Mouse (Mus musculus) layer of hippocampus, adult 18-20 months (tissue): ENCODE data around the gene Cst12. TPM values are rescaled to one million over a fixed set of nuclear protein-coding genes. Genes with fewer than 3 reads are reported as not detected.
"Not testable (repeated sequence)": the region's sequence is repeated elsewhere in the genome, so short reads cannot be mapped to it uniquely, and the experiment has no call there.

Experiments used
- DNase-seq, 2 experiments: peaks; one replicate each; pipeline ENCODE4 v3.0.0; 2022; ENCODE audit warnings: low spot score in 2 of 2
- long read RNA-seq: library from polyadenylated mRNA; stranded (forward); transcript quantifications from one replicate; pipeline ENCODE4 v2.0.0, GENCODE M21; 2021
- total RNA-seq, 2 experiments: library from RNA; stranded (reverse); gene quantifications; 2 replicates each; pipeline ENCODE4 v1.2.3; 2021

Cst12 gene
- total RNA-seq = 1 to 10 TPM; 3.7 to 5.1 TPM
- long read RNA-seq, partial matches to known transcripts = 0 of 2 reads
- long read RNA-seq, other reads (novel, unspliced or antisense) = 0 of 2 reads

DNA sequence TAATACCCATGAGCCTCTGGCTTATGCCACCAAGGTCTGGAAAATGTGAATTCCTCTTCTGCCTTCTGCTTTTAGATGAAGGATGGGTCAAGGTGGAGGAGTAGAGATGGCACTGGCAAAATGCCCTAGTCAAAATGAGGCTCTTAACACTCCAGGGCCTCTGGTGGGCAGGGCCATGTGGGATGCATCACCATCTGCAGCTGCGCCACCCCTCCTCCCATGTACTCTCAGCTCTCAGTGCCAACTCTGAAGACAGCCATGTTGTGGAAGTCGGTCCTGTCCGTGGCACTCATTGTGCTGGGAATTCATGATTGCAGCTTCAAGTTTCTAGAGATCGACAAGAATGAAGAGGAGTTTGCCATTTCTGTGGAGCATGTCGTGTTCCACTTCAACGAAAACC, at the start of gene Cst12:
TSS of gene Cst12 (plus strand) at position 220 of the 400 bp plus-strand sequence.
- peak in 1 of 2 experiments; percentile 10 for DNase-seq

- peak in 1 of 2 experiments; percentile 56 for DNase-seq
Measured at GRCm38 (mm10) chr2:148743001-148743400, 46.2 kb upstream of the Cst12 start.

GRCm38 (mm10) chr2:148743846-148744407, 45.2 kb upstream of the Cst12 start:
- DNase-seq = no peak

- DNase-seq = no peak
Measured at GRCm38 (mm10) chr2:148750058-148750457, 39.1 kb upstream of the Cst12 start, which contains the start of gene Cstl1. Gene Cstl1 (plus strand): TSS chr2:148750358.

DNA sequence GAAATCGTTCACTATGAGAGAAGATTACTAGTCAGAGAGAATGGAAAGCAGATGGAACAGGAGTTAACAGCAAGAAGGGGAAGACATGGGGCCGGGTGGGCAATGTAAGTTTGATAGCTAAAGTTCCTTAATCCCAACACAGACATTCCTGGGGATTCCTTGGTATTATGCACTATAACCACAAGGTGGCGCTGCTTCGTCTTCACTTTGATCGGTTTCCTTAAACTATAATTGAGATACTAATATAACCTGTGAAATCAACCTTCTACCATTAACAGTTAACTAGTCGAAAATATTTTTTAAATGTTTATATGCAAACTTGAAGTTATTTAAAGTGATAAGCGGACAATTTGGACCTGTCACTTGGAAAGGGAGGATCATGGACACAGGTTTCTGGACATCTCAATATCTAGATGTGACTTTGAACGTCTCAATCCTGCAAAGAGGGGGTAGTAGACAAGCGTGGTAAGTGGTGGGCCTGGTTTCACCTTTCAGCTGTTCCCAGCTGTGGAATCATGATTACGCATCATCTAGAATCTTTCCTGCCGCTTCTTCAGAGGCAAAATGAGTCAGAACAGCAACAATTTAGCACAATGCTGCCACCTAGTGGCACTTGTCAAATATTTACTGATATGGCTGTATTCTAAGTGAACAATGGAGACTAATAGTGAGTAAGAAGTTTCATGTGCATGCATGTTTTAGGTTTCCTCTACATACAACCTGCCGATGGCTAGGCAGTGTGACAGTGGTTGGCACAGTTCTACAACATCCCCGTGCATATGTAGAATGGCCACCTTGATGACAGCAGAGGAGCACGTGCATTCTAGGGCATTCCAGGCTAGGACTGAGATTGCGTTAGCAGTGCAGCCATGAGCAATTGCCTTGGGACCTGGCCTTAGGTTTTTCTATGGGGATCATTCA, 37.0 kb upstream of the Cst12 start:
- DNase-seq = peak; percentile 40 to 91

DNA sequence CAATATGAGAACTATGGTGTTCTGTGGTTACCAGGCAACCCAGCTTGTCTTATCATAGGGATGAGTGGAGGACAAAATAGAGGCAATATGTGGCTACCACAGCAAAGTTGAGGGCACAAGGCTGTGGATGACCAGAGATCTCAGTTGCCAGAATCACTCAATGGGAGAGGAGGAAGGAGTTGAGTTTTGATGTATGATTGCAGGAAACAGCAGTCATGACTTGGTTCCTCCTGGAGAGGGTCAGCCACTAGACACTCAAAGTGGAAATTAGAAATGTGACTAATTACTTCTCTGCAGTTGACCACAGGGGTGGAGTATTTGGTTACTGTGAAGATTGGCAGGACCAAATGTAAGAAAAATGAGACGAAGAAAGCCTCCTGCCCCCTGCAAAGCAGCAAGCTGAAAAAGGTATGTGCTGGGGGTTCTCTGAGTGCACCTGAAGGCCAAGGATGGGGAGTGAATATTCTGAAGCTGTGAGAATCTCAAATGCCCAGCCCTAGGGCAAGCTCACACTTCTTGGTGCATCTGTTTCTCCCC, 34.8 kb upstream of the Cst12 start:
- DNase-seq = no peak

GRCm38 (mm10) chr2:148763648-148764388, 25.3 kb upstream of the Cst12 start:
- DNase-seq = no peak

- not testable (repeated sequence) for DNase-seq
Measured at GRCm38 (mm10) chr2:148771397-148771796, 17.8 kb upstream of the Cst12 start, which contains the start of gene Cst11. Gene Cst11 (minus strand): TSS chr2:148771497.

- DNase-seq = no peak
Measured at GRCm38 (mm10) chr2:148781709-148782108, 7.5 kb upstream of the Cst12 start, which contains the start of gene 8030411F24Rik. Gene 8030411F24Rik (plus strand): TSS chr2:148782009.

- DNase-seq = no peak
Measured at GRCm38 (mm10) chr2:148798485-148798884, 9.3 kb downstream of the Cst12 start, which contains the start of gene Cst8. Gene Cst8 (plus strand): TSS chr2:148798785.

DNA sequence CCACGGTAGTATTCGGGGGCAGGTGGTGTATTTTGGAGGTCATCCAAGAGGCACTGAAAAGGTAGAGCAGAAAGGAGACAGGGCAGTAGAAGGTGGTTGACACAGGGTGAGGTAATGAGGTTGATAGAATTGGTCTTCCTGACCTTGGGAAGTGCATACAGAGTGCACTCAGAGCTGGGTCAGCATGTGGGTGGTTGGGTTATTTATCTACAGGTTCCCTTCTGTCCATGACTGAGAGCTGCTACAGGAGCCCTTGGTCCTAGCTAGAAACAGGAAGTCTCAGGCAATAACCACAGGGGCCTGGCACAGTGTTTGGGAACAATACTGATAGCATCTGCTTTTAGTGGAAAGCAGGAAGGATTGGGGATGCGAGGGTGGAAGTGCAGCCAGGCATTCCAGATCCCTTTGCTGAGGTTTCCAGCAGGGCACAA, 12.3 kb downstream of the Cst12 start:
- DNase-seq = peak; percentile 11 to 60

DNA sequence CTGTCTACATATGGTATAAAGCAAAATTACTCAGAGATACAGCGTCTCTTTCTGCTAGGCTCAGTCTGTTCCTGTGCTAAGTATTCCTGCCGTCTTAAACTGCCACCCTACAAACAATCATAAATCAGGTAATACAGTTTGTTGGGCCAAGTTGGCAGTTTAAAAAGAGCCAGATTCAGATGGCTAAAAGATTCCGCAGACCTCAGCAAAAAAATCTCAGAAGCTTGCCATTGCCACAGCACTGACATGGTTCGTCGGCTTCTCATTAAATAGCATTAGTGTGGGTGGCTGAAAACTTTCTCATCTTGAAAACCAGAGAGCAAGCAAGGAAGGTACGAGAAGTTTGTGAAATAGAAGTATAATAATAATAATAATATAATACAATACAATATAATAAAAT, 17.5 kb downstream of the Cst12 start:
- no peak for DNase-seq

DNA sequence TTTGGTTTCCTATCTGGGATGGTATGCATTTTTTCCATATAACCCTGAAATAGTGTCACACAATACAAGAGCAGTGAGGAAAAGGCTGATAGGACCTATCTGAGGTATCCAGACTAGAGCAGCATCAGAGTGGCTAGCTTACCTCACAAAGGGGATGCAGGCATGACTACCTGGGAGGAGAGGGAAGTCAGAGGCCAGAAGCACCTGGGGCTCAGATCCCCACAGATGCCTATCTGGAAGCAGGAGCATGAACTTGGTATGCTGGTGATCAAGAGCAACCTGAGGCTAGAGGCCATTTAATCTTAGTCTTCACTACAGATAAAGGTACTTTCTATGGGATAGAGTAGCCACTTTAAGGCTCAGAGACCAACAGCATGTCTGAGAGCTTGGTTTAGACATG, 30.7 kb downstream of the Cst12 start, which contains the start of gene Cst13:
TSS of gene Cst13 (plus strand) at position 173 of the 400 bp plus-strand sequence.
- no peak for DNase-seq

DNA sequence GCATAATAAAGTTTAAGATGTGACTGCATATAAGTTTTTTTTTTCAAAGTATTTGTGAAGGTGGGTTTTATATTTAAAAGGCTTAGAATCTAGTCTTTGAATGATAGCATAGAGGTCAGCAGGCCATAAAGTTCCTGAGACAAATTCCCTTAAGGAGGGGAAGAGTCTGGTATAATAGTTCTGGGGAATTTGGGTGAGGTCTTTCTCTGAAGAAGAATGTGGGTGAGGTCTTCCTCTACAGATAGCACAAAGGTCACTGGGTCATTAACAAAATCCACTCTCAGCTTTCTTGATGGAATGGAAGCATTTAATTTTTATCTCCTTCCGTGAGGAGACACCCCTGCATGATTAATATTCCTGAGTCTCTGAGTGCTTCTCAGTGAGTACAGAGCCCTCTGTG, 36.8 kb downstream of the Cst12 start:
- DNase-seq = no peak

DNA sequence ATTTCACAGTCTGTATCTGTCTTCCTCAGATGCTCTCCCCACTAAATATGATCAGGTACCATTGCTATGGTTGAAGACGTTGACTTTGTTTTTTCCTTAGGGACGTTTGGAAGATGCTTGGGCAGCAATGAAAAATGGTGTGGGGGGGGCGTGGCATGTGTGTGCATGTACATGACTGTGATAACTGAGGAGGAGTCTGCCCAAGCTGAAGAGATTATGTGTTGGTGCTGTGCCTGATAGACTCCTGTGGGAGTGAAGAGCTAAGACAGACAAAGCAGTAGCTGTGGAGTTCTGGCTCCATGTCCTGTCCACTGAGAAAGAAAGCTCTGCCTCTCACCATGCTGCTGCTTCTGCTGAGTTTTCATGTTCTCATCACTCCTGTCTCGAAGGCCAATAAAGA, 45.8 kb downstream of the Cst12 start, which contains the start of gene Cst9:
TSS of gene Cst9 (plus strand) at position 236 of the 400 bp plus-strand sequence.
- DNase-seq = no peak

DNA sequence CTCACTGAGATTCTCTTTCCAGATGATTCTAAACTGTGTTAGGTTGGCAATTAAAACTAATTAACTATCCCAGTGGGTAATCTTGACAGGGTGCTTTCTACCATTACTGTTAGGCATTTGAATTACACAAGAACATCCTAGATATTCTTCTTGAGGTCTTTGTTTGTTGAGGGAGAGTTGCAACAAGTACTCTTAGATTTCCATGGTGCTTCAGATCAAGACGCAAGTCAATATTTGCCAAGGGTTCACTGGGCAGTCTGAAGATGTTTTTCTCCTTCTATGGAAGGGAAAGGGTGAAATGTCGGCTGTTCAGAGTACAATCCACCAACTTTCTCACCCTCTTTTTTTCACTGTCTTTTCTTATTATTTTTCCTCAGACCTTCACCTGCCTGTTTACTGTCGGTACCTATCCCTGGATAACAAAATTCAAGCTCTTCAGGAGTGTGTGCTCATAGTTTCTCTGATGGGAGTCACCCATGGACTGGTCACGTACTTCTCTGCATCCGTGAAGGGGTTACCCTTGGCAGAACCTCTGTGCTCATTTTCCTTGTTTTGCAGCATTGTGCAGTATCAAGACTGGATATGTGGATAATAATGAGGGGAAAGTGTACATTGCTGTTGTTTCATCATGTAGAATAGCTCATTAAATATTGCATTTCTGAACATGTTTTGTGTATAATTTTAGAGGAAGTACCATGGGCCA, 49.1 kb downstream of the Cst12 start:
- no peak for DNase-seq

DNA sequence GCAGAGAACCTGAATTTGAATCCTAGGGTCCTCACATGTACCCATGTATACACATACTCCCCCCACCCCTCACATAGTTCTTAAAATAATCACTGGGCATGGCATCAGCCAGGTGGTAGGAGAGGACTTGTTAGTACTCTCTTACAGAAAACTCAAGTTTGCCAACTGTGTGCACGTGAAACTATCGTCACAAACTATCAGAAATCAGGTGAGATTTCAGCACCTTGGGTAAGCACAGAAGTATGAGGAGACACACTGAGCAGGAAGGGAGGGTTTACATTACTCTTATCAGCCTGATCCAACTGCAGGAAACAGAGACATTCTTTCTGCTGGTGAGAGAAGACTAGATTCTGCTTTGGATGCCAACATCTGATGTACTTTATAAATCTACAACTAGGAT, 50.1 kb downstream of the Cst12 start:
- no peak for DNase-seq
